Mouse (Mus musculus) B cell, adult 2 months (primary cell): Measurements from ENCODE around the gene Gmeb2.

ENCODE experiments used
- DNase-seq, 2 experiments: peaks; one replicate each; pipeline ENCODE4 v3.0.0; 2022

Gmeb2 gene

GRCm38 (mm10) chr2:181224994-181225393 is 62.8 kb downstream of the Gmeb2 start:
- no peak for DNase-seq

- DNase-seq: no peak
Observed at GRCm38 (mm10) chr2:181220361-181220760, 67.5 kb downstream of the Gmeb2 start.

- DNase-seq: peak; percentile 88 to 91
Observed at GRCm38 (mm10) chr2:181219538-181220216, 68.2 kb downstream of the Gmeb2 start, which contains the start of gene Fndc11. Fndc11 (plus strand) TSS chr2:181220013.

GRCm38 (mm10) chr2:181218881-181219485 is 68.9 kb downstream of the Gmeb2 start:
- peak; percentile 25 to 36 for DNase-seq

- DNase-seq: no peak
Observed at GRCm38 (mm10) chr2:181216037-181216436, 71.8 kb downstream of the Gmeb2 start.

- peak; percentile 47 to 53 for DNase-seq
Observed at GRCm38 (mm10) chr2:181213021-181213445, 74.8 kb downstream of the Gmeb2 start, which contains the start of gene Srms. Srms (minus strand) TSS chr2:181213185.

GRCm38 (mm10) chr2:181212389-181213020 is 75.3 kb downstream of the Gmeb2 start:
- peak; percentile 38 to 44 for DNase-seq

GRCm38 (mm10) chr2:181206118-181206517 is 81.7 kb downstream of the Gmeb2 start:
- DNase-seq: no peak

GRCm38 (mm10) chr2:181205678-181206077 is 82.2 kb downstream of the Gmeb2 start:
- DNase-seq: no peak

GRCm38 (mm10) chr2:181202886-181203285 is 84.9 kb downstream of the Gmeb2 start:
- no peak for DNase-seq

- DNase-seq: no peak
Observed at GRCm38 (mm10) chr2:181202422-181202821, 85.4 kb downstream of the Gmeb2 start, which contains the start of gene Ptk6. Ptk6 (minus strand) TSS chr2:181202789.

GRCm38 (mm10) chr2:181201606-181202005 is 86.2 kb downstream of the Gmeb2 start:
- no peak for DNase-seq
